Mouse (Mus musculus): ENCODE measurements around the gene Btnl10. TPM values are rescaled to one million over a fixed set of nuclear protein-coding genes. Genes with fewer than 3 reads are reported as not detected.

Gene Btnl10
- polyA plus RNA-seq, 1 experiment, result not detected

DNA sequence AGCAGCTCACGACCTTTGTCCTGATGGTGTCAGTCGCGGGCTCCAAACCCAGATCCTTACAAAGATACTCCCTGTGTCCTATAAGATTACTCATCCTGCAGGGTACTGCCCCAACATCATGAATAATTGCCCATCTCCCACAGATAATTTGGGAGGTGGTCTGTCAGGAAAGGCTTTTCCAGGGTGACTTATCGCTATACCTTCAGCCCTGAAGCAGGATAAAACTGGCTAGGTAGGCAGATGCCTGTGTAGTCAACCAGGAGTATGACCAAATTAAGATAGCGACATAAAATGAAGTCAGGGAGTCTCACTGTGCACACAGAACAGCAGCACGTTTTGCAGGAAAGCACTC, 21.4 kb downstream of the Btnl10 start:
- peaks cover 7% of the 10 kb centered on the region for H3K36me3 ChIP-seq (ENCODE audit: control insufficient read depth, insufficient read depth)
- H3K4me2 ChIP-seq (ENCODE audit: low read depth), result peak overlapping the region; percentile 79
- TF ChIP-seq E2F4 (IDR thresholded peaks at IDR 0.05; ENCODE audit: insufficient read depth) (no peak), MYOD1 (IDR thresholded peaks at IDR 0.05; ENCODE audit: control insufficient read depth in 1 of 3, insufficient read length in 2 of 3, low read depth in 2 of 3) (no peak), REST (IDR thresholded peaks at IDR 0.05; ENCODE audit: insufficient read depth, insufficient read length) (no peak), POLR2A (IDR thresholded peaks at IDR 0.05; ENCODE audit: insufficient read length, low read depth) (no peak)

DNA sequence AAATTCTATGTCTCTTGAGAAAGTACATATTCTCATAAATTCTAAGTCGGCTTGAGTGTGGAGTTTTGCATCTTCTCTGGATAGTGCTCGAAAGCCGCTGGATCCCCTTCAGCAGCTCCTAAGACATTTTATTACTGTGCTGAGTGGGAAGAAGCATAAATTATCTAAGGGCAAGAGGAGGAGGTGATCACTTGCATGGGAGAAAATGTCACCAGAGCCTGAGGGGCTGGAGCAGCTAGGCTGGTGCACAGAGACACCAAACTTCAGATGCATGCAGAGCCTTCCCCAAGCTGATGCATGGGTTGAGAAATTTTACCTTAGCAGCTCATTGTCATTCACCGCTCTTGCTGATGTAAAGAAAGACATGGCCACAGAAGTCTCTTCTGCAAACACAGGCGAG, 26.4 kb downstream of the Btnl10 start:
- H3K4me3 ChIP-seq, result no peak overlapping the region
- no peak overlapping the region for H3K4me2 ChIP-seq (ENCODE audit: low read depth)
- no peaks in the 10 kb centered on the region for H3K79me2 ChIP-seq (ENCODE audit: control insufficient read depth, insufficient read depth)
- no peaks in the 10 kb centered on the region for H3K36me3 ChIP-seq (ENCODE audit: control insufficient read depth, insufficient read depth)
- H3K27me3 ChIP-seq (ENCODE audit: control insufficient read depth, insufficient read depth, insufficient read length), result peaks cover 30% of the 10 kb centered on the region
- H3ac ChIP-seq (ENCODE audit: control insufficient read depth, insufficient read length), result no peak overlapping the region
- TF ChIP-seq E2F4 (IDR thresholded peaks at IDR 0.05; ENCODE audit: insufficient read depth) (no peak), CEBPB (IDR thresholded peaks at IDR 0.05; ENCODE audit: insufficient read depth, poor library complexity, severe bottlenecking) (no peak), TCF3 (IDR thresholded peaks at IDR 0.05; ENCODE audit: insufficient read length, low read depth) (no peak), USF1 (IDR thresholded peaks at IDR 0.05; ENCODE audit: low read depth) (no peak), POLR2A (IDR thresholded peaks at IDR 0.05; ENCODE audit: insufficient read length, low read depth) (no peak), SRF (IDR thresholded peaks at IDR 0.05; ENCODE audit: control insufficient read depth, insufficient read length, low read depth) (no peak), MYOG (IDR thresholded peaks at IDR 0.05; ENCODE audit: control insufficient read depth in 1 of 3, insufficient read depth in 1 of 3, insufficient read length in 2 of 3, low read depth in 2 of 3) (no peak), MAX (IDR thresholded peaks at IDR 0.05; ENCODE audit: low read depth) (no peak), TCF12 (IDR thresholded peaks at IDR 0.05; ENCODE audit: insufficient read depth, poor library complexity, severe bottlenecking) (no peak), REST (IDR thresholded peaks at IDR 0.05; ENCODE audit: insufficient read depth, insufficient read length) (no peak), POLR2AphosphoS2 (IDR thresholded peaks at IDR 0.05; ENCODE audit: insufficient read length, low read depth) (no peak), MYOD1 (IDR thresholded peaks at IDR 0.05; ENCODE audit: control insufficient read depth in 1 of 3, insufficient read length in 2 of 3, low read depth in 2 of 3) (no peak)

More for the DNA sequence above, 21.4 kb downstream of the Btnl10 start:
- peaks cover 16% of the 10 kb centered on the region for H3K79me2 ChIP-seq (ENCODE audit: control insufficient read depth, insufficient read depth)
- peak overlapping the region; percentile 83 for H3K4me3 ChIP-seq
- peaks cover 5% of the 10 kb centered on the region for H3K27me3 ChIP-seq (ENCODE audit: control insufficient read depth, insufficient read depth, insufficient read length)
- H3ac ChIP-seq (ENCODE audit: control insufficient read depth, insufficient read length), result peak overlapping the region; percentile 93

DNA sequence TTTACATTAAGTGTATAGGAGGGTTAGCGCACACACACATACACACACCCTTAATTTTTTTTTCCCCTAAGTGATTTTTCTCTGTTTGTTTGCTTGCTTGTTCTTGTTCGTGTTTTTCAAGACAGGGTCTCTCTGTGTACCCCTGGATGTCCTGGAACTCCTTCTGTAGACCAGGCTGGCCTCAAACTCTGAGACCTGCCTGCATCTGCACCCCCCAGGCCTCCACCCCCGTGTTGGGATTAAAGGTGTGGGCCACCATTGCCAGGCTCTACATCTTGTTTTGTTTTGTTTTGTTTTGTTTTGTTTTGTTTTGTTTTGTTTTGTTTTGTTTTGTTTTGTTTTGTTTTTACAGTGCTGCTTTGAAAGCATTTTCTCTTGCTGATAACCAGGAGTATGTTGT, 29.6 kb downstream of the Btnl10 start:
- Histone ChIP-seq H3K79me2 (ENCODE audit: control insufficient read depth, insufficient read depth) (no peaks in the 10 kb centered on the region), H3K27me3 (ENCODE audit: control insufficient read depth, insufficient read depth, insufficient read length) (peaks cover 35% of the 10 kb centered on the region), H3K36me3 (ENCODE audit: control insufficient read depth, insufficient read depth) (no peaks in the 10 kb centered on the region), H3ac (ENCODE audit: control insufficient read depth, insufficient read length) (no peak overlapping the region), H3K4me2 (ENCODE audit: low read depth) (no peak overlapping the region), H3K4me3 (no peak overlapping the region)
- TF ChIP-seq CEBPB (IDR thresholded peaks at IDR 0.05; ENCODE audit: insufficient read depth, poor library complexity, severe bottlenecking) (no peak), REST (IDR thresholded peaks at IDR 0.05; ENCODE audit: insufficient read depth, insufficient read length) (no peak), SRF (IDR thresholded peaks at IDR 0.05; ENCODE audit: control insufficient read depth, insufficient read length, low read depth) (no peak), MYOG (IDR thresholded peaks at IDR 0.05; ENCODE audit: control insufficient read depth in 1 of 3, insufficient read depth in 1 of 3, insufficient read length in 2 of 3, low read depth in 2 of 3) (no peak), POLR2A (IDR thresholded peaks at IDR 0.05; ENCODE audit: insufficient read length, low read depth) (no peak), E2F4 (IDR thresholded peaks at IDR 0.05; ENCODE audit: insufficient read depth) (no peak), USF1 (IDR thresholded peaks at IDR 0.05; ENCODE audit: low read depth) (no peak), MYOD1 (IDR thresholded peaks at IDR 0.05; ENCODE audit: control insufficient read depth in 1 of 3, insufficient read length in 2 of 3, low read depth in 2 of 3) (no peak), POLR2AphosphoS2 (IDR thresholded peaks at IDR 0.05; ENCODE audit: insufficient read length, low read depth) (no peak), TCF3 (IDR thresholded peaks at IDR 0.05; ENCODE audit: insufficient read length, low read depth) (no peak), TCF12 (IDR thresholded peaks at IDR 0.05; ENCODE audit: insufficient read depth, poor library complexity, severe bottlenecking) (no peak), MAX (IDR thresholded peaks at IDR 0.05; ENCODE audit: low read depth) (no peak)

DNA sequence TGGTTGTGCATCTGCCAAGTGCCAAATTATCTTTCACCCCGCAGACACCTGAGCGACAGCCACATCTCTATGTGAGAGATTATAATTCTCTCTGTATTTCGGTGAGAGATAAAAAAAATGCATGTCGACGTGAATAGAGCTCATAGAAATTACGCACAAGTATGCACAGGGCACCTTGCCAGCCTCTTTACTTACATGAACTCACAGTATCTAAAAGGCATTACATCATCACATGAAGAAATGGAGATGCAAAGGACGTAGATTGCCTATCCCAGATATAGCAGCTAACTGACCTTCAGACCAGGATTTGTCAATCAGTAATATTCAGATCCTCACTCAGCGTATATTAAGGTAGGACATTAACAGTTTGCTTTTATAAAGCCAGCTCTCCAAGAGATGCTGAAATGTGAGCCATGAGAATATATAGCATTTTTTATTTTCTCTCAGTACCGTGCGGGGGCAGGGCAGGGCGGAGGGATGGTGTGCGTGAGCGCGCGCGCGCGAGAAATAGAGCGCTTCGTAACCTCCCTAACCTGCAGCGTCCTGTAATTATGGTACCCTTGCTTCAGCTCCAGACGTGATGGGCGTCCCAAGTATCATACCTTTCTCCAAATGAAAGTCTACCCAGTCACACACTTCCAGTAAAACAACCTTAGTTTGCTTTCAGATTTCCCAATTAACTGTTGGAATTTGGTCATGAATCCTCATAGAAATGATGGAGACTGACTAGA, 30.3 kb downstream of the Btnl10 start:
- Histone ChIP-seq H3K4me2 (ENCODE audit: low read depth) (no peak overlapping the region), H3K4me3 (no peak overlapping the region), H3K36me3 (ENCODE audit: control insufficient read depth, insufficient read depth) (no peaks in the 10 kb centered on the region), H3ac (ENCODE audit: control insufficient read depth, insufficient read length) (no peak overlapping the region), H3K79me2 (ENCODE audit: control insufficient read depth, insufficient read depth) (no peaks in the 10 kb centered on the region), H3K27me3 (ENCODE audit: control insufficient read depth, insufficient read depth, insufficient read length) (peaks cover 31% of the 10 kb centered on the region)
- TF ChIP-seq SRF (IDR thresholded peaks at IDR 0.05; ENCODE audit: control insufficient read depth, insufficient read length, low read depth) (no peak), MYOG (IDR thresholded peaks at IDR 0.05; ENCODE audit: control insufficient read depth in 1 of 3, insufficient read depth in 1 of 3, insufficient read length in 2 of 3, low read depth in 2 of 3) (no peak), POLR2A (IDR thresholded peaks at IDR 0.05; ENCODE audit: insufficient read length, low read depth) (no peak), POLR2AphosphoS2 (IDR thresholded peaks at IDR 0.05; ENCODE audit: insufficient read length, low read depth) (no peak), REST (IDR thresholded peaks at IDR 0.05; ENCODE audit: insufficient read depth, insufficient read length) (no peak), USF1 (IDR thresholded peaks at IDR 0.05; ENCODE audit: low read depth) (no peak), CEBPB (IDR thresholded peaks at IDR 0.05; ENCODE audit: insufficient read depth, poor library complexity, severe bottlenecking) (no peak), MYOD1 (IDR thresholded peaks at IDR 0.05; ENCODE audit: control insufficient read depth in 1 of 3, insufficient read length in 2 of 3, low read depth in 2 of 3) (no peak), MAX (IDR thresholded peaks at IDR 0.05; ENCODE audit: low read depth) (no peak), TCF3 (IDR thresholded peaks at IDR 0.05; ENCODE audit: insufficient read length, low read depth) (no peak), TCF12 (IDR thresholded peaks at IDR 0.05; ENCODE audit: insufficient read depth, poor library complexity, severe bottlenecking) (no peak), E2F4 (IDR thresholded peaks at IDR 0.05; ENCODE audit: insufficient read depth) (no peak)
